Mouse (Mus musculus) adipose tissue, adult 10 weeks (tissue): Measurements from ENCODE around the gene Gpr37. TPM values are rescaled to one million over a fixed set of nuclear protein-coding genes. Genes with fewer than 3 reads are reported as not detected.

Experiments used
- polyA plus RNA-seq: library from polyadenylated mRNA; stranded (reverse); fragments of 350-450 nt; fragmentation: Illumina TruSeq; extraction: RNeasy Lipid Tissue Mini Kit (QIAGEN cat#74804); gene quantifications from one replicate; pipeline ENCODE4 v1.2.3, GENCODE M21; 2014; ENCODE audit warnings: low read depth, low replicate concordance

Gene Gpr37
- 0.19 TPM for polyA plus RNA-seq

GRCm38 (mm10) chr6:25690629-25691028, at the start of gene Gpr37:
Gene Gpr37 (minus strand): TSS chr6:25690729.

Other genes with a start within 250 kb of the Gpr37 start
- gene Pot1a, start 118.5 kb upstream of the Gpr37 start, polyA plus RNA-seq = 12.8 TPM